ENCODE assay signal across 9 mouse cellular contexts in the genomic region with DNA sequence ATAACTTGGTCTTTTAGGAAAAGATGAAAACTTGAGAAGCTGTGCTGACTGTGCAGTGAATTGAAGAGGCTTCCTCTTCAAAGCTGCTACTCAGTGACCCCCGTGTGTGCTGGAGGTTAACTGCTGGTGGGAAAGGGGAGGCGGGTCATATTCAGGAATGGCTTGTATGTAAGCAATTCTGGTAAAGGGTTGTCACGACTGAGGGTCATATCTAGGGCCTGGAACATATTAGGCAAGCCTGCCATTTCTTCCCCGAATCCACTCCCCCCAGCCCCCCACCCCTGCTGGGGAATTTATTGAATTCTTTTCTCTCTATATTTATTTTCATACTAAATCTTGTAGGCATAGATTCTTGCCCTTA. TPM values are rescaled to one million over a fixed set of nuclear protein-coding genes. Genes with fewer than 3 reads are reported as not detected.
DNase-seq lines count a peak whose midpoint lies in the region; ATAC-seq lines count a peak whose summit lies in the region.
"Had no signal": no experiment of that assay in that cellular context is flagged by ENCODE, and none has a peak within 500 bp of the region (broad histone marks: within the 10 kb centered on the region; RNA-seq: fewer than 3 reads in every experiment).

No protein-coding gene starts in this region.

- ATAC-seq in kidney, embryonic 15.5 days (replicated peaks; ENCODE audit: low FRiP score), result no peak
- ATAC-seq in embryonic facial prominence, embryonic 11.5 days (replicated peaks; ENCODE audit: insufficient number of reproducible peaks, low FRiP score, low TSS enrichment, low read depth), result peak; percentile 61; the same call in 1 of the 2 replicates
- no peak for ATAC-seq in limb, embryonic 15.5 days (ENCODE audit: insufficient number of reproducible peaks, low FRiP score, low TSS enrichment, low read depth)
- ATAC-seq in midbrain, embryonic 14.5 days (ENCODE audit: low FRiP score, low TSS enrichment), result no peak

- peaks cover 20% of the 10 kb centered on the region for H3K4me1 ChIP-seq in kidney, embryonic 15.5 days
- no peaks in the 10 kb centered on the region for H3K4me1 ChIP-seq in embryonic facial prominence, embryonic 11.5 days (ENCODE audit: control insufficient read depth, insufficient read depth, low read length)
- peaks cover 17% of the 10 kb centered on the region for H3K4me1 ChIP-seq in limb, embryonic 15.5 days
- H3K4me1 ChIP-seq in midbrain, embryonic 14.5 days (ENCODE audit: control insufficient read depth, insufficient read depth, low read length), result no peaks in the 10 kb centered on the region

- no peak overlapping the region for H3K4me3 ChIP-seq in kidney, embryonic 15.5 days (replicated peaks)
- H3K4me3 ChIP-seq in embryonic facial prominence, embryonic 11.5 days (ENCODE audit: low read depth, low read length), result no peak overlapping the region
- H3K4me3 ChIP-seq in limb, embryonic 15.5 days, result no peak overlapping the region
- no peak overlapping the region for H3K4me3 ChIP-seq in midbrain, embryonic 14.5 days (replicated peaks; ENCODE audit: low read depth, low read length)

- WGBS in kidney, embryonic 15.5 days, result 36% methylated on average over 4 of the region's 4 CpGs
- WGBS in embryonic facial prominence, embryonic 11.5 days, result 17% methylated on average over 4 of the region's 4 CpGs
- 25% methylated on average over 4 of the region's 4 CpGs for WGBS in limb, embryonic 15.5 days
- 47% methylated on average over 4 of the region's 4 CpGs for whole genome bisulfite sequencing in midbrain, embryonic 14.5 days

- H3K9me3 ChIP-seq in kidney, embryonic 15.5 days (replicated peaks), result no peaks in the 10 kb centered on the region
- H3K9me3 ChIP-seq in embryonic facial prominence, embryonic 11.5 days (replicated peaks; ENCODE audit: control insufficient read depth, low read length), result no peaks in the 10 kb centered on the region
- H3K9me3 ChIP-seq in limb, embryonic 15.5 days, result no peaks in the 10 kb centered on the region
- H3K9me3 ChIP-seq in midbrain, embryonic 14.5 days (ENCODE audit: control insufficient read depth, low read length), result no peaks in the 10 kb centered on the region

- H3K36me3 ChIP-seq in kidney, embryonic 15.5 days, result no peaks in the 10 kb centered on the region
- no peaks in the 10 kb centered on the region for H3K36me3 ChIP-seq in embryonic facial prominence, embryonic 11.5 days (replicated peaks; ENCODE audit: control insufficient read depth, insufficient read depth, low read depth, low read length)
- H3K36me3 ChIP-seq in limb, embryonic 15.5 days, result no peaks in the 10 kb centered on the region
- H3K36me3 ChIP-seq in midbrain, embryonic 14.5 days (ENCODE audit: control insufficient read depth, insufficient read depth, low read length), result no peaks in the 10 kb centered on the region

- H3K4me2 ChIP-seq in kidney, embryonic 15.5 days, result no peak overlapping the region
- no peak overlapping the region for H3K4me2 ChIP-seq in embryonic facial prominence, embryonic 11.5 days (ENCODE audit: low read depth, low read length)
- H3K4me2 ChIP-seq in limb, embryonic 15.5 days, result no peak overlapping the region
- no peak overlapping the region for H3K4me2 ChIP-seq in midbrain, embryonic 14.5 days (ENCODE audit: low read length)

- H3K27me3 ChIP-seq in kidney, embryonic 15.5 days, result no peaks in the 10 kb centered on the region
- no peaks in the 10 kb centered on the region for H3K27me3 ChIP-seq in embryonic facial prominence, embryonic 11.5 days (ENCODE audit: control insufficient read depth, insufficient read depth, low read length)
- H3K27me3 ChIP-seq in limb, embryonic 15.5 days, result no peaks in the 10 kb centered on the region
- H3K27me3 ChIP-seq in midbrain, embryonic 14.5 days (ENCODE audit: control insufficient read depth, insufficient read depth, low read length), result no peaks in the 10 kb centered on the region

- no peak for DNase-seq in kidney, postnatal 36 days
- peak; percentile 65 for DNase-seq in NIH3T3 (ENCODE audit: low read depth)
- peak; percentile 73 for DNase-seq in embryonic facial prominence, embryonic 11.5 days (ENCODE audit: low spot score)
- no peak for DNase-seq in layer of hippocampus, postnatal 36 days
- no peak for DNase-seq in midbrain, embryonic 14.5 days
- DNase-seq: cerebellum, postnatal 10 days had no signal

- H3K27ac ChIP-seq in kidney, embryonic 15.5 days, result peak overlapping the region; percentile 72
- H3K27ac ChIP-seq in embryonic facial prominence, embryonic 11.5 days (replicated peaks; ENCODE audit: low read depth, low read length), result peak overlapping the region; percentile 57
- peak overlapping the region; percentile 58 for H3K27ac ChIP-seq in limb, embryonic 15.5 days
- H3K27ac ChIP-seq in midbrain, embryonic 14.5 days (replicated peaks; ENCODE audit: low read depth, low read length), result no peak overlapping the region
- H3K27ac ChIP-seq: liver, embryonic 14.5 days had no signal

- H3K9ac ChIP-seq in kidney, embryonic 15.5 days, result no peak overlapping the region
- H3K9ac ChIP-seq in embryonic facial prominence, embryonic 11.5 days (replicated peaks; ENCODE audit: low read length), result no peak overlapping the region
- no peak overlapping the region for H3K9ac ChIP-seq in limb, embryonic 15.5 days
- H3K9ac ChIP-seq in midbrain, embryonic 14.5 days (replicated peaks; ENCODE audit: low read length), result no peak overlapping the region
- H3K9ac ChIP-seq: liver, embryonic 14.5 days had no signal

RNA-seq across cellular contexts. Expression of a gene that starts 46.7 kb away (rescaled TPM):
- polyA plus RNA-seq in kidney, embryonic 15.5 days (2015; fragmentation: Nextera tagmentation; extraction: Ambion mirVana), result 35.4 and 40.4 TPM in 2 replicates
- polyA plus RNA-seq in embryonic facial prominence, embryonic 11.5 days (2014; fragmentation: Nextera tagmentation; extraction: Ambion mirVana), result 25.8 and 33.0 TPM in 2 replicates
- polyA plus RNA-seq in limb, embryonic 15.5 days (2015; fragmentation: Nextera tagmentation; extraction: Ambion mirVana), result 39.5 and 40.2 TPM in 2 replicates
- total RNA-seq in layer of hippocampus, postnatal 36 days (2021), result 10 to 100 TPM; 67.3 to 80.3 TPM
- polyA plus RNA-seq in midbrain, embryonic 14.5 days (2014; fragmentation: Nextera tagmentation; extraction: Ambion mirVana), result 9.7 and 20.7 TPM in 2 replicates

Comparison
In these comparisons a context has a peak if more than half of its experiments do, and no peak if none do; other contexts are left out.
1. DNase-seq: peak in NIH3T3 (single experiment) and embryonic facial prominence, embryonic 11.5 days (single experiment); none in kidney, postnatal 36 days (0 of 2), layer of hippocampus, postnatal 36 days (0 of 2) and midbrain, embryonic 14.5 days (single experiment).